ENCODE assay signal across 13 mouse cellular contexts in genomic region chr6:35353416-35353815, GRCm38 (mm10). TPM values are rescaled to one million over a fixed set of nuclear protein-coding genes. Genes with fewer than 3 reads are reported as not detected.
DNase-seq lines count a peak whose midpoint lies in the region; ATAC-seq and TF ChIP-seq lines count a peak whose summit lies in the region.
"Had no signal": no experiment of that assay in that cellular context is flagged by ENCODE, and none has a peak within 500 bp of the region (broad histone marks: within the 10 kb centered on the region; RNA-seq: fewer than 3 reads in every experiment).

No protein-coding gene starts in this region.

- no peaks in the 10 kb centered on the region for H3K79me2 ChIP-seq in myocyte (ENCODE audit: control insufficient read depth, insufficient read depth)

- no peak overlapping the region for H3K4me3 ChIP-seq in heart, embryonic 11.5 days (ENCODE audit: low read depth, low read length)
- H3K4me3 ChIP-seq in midbrain, embryonic 10.5 days = no peak overlapping the region; the same call in 1 of the 2 replicates
- H3K4me3 ChIP-seq in midbrain, postnatal 0 days (ENCODE audit: low read depth, low read length) = no peak overlapping the region
- peak overlapping the region; percentile 41 for H3K4me3 ChIP-seq in limb, embryonic 10.5 days
- H3K4me3 ChIP-seq in myocyte = no peak overlapping the region
- H3K4me3 ChIP-seq: heart, embryonic 15.5 days; lung, embryonic 15.5 days had no signal

- H3ac ChIP-seq in myocyte (ENCODE audit: control insufficient read depth, insufficient read length) = no peak overlapping the region

- no peak overlapping the region for H3K9ac ChIP-seq in heart, embryonic 11.5 days (ENCODE audit: low read depth, low read length)
- no peak overlapping the region for H3K9ac ChIP-seq in midbrain, postnatal 0 days (replicated peaks; ENCODE audit: low read length, poor library complexity, severe bottlenecking)
- H3K9ac ChIP-seq: heart, embryonic 15.5 days; lung, embryonic 15.5 days had no signal

- WGBS in heart, embryonic 11.5 days (ENCODE audit: insufficient replicate concordance) = 61% methylated on average over 5 of the region's 5 CpGs
- 55% methylated on average over 5 of the region's 5 CpGs for WGBS in midbrain, embryonic 10.5 days
- 71% methylated on average over 5 of the region's 5 CpGs for WGBS in midbrain, postnatal 0 days
- WGBS in limb, embryonic 10.5 days = 48% methylated on average over 5 of the region's 5 CpGs

- H3K9me3 ChIP-seq in heart, embryonic 11.5 days (replicated peaks; ENCODE audit: control insufficient read depth, low read length) = no peaks in the 10 kb centered on the region
- H3K9me3 ChIP-seq in midbrain, embryonic 10.5 days (replicated peaks) = no peaks in the 10 kb centered on the region
- H3K9me3 ChIP-seq in midbrain, postnatal 0 days (ENCODE audit: low read length) = no peaks in the 10 kb centered on the region
- no peaks in the 10 kb centered on the region for H3K9me3 ChIP-seq in limb, embryonic 10.5 days (replicated peaks)
- H3K9me3 ChIP-seq: heart, embryonic 15.5 days; lung, embryonic 15.5 days had no signal

- peak; percentile 31; the same call in 1 of the 2 replicates for ATAC-seq in heart, embryonic 11.5 days (replicated peaks; ENCODE audit: insufficient number of reproducible peaks, low FRiP score, low TSS enrichment)
- ATAC-seq in midbrain, postnatal 0 days (ENCODE audit: low FRiP score) = no peak
- no peak for ATAC-seq in cerebellum, adult (ENCODE audit: insufficient number of reproducible peaks, low FRiP score, low TSS enrichment)
- ATAC-seq: intestine, embryonic 16.5 days had no signal

- H3K27ac ChIP-seq in heart, embryonic 11.5 days (ENCODE audit: low read depth, low read length) = no peak overlapping the region
- H3K27ac ChIP-seq in midbrain, embryonic 10.5 days (replicated peaks) = peak overlapping the region; percentile 65; the same call in 1 of the 2 replicates
- no peak overlapping the region for H3K27ac ChIP-seq in midbrain, postnatal 0 days (ENCODE audit: low read depth, low read length)
- peak overlapping the region; percentile 93 for H3K27ac ChIP-seq in limb, embryonic 10.5 days
- H3K27ac ChIP-seq: heart, embryonic 15.5 days; lung, embryonic 15.5 days had no signal

- H3K4me2 ChIP-seq in heart, embryonic 11.5 days = peak overlapping the region; percentile 47
- H3K4me2 ChIP-seq in midbrain, postnatal 0 days (ENCODE audit: low read depth, low read length, poor library complexity, severe bottlenecking) = no peak overlapping the region
- peak overlapping the region; percentile 24 for H3K4me2 ChIP-seq in myocyte (ENCODE audit: low read depth)
- H3K4me2 ChIP-seq: heart, embryonic 15.5 days had no signal

- H3K4me1 ChIP-seq in heart, embryonic 11.5 days (ENCODE audit: control insufficient read depth, insufficient read depth, low read length) = peaks cover 3% of the 10 kb centered on the region; the same call in 1 of the 2 replicates
- peaks cover 21% of the 10 kb centered on the region for H3K4me1 ChIP-seq in midbrain, embryonic 10.5 days
- H3K4me1 ChIP-seq in midbrain, postnatal 0 days (ENCODE audit: insufficient read depth, low read length) = no peaks in the 10 kb centered on the region; the same call in 1 of the 2 replicates
- H3K4me1 ChIP-seq in limb, embryonic 10.5 days = peaks cover 53% of the 10 kb centered on the region

- TF ChIP-seq CTCF in midbrain, postnatal 0 days (IDR thresholded peaks at IDR 0.05) = no peak

- no peaks in the 10 kb centered on the region for H3K27me3 ChIP-seq in heart, embryonic 11.5 days (ENCODE audit: control insufficient read depth, insufficient read depth, low read length)
- no peaks in the 10 kb centered on the region for H3K27me3 ChIP-seq in midbrain, embryonic 10.5 days (ENCODE audit: low read depth, poor library complexity, severe bottlenecking)
- no peaks in the 10 kb centered on the region for H3K27me3 ChIP-seq in midbrain, postnatal 0 days (ENCODE audit: insufficient read depth, low read length)
- H3K27me3 ChIP-seq in limb, embryonic 10.5 days (ENCODE audit: low read depth, poor library complexity, severe bottlenecking) = no peaks in the 10 kb centered on the region
- no peaks in the 10 kb centered on the region for H3K27me3 ChIP-seq in myocyte (ENCODE audit: control insufficient read depth, insufficient read depth, insufficient read length)
- H3K27me3 ChIP-seq: heart, embryonic 15.5 days had no signal

- H3K36me3 ChIP-seq in heart, embryonic 11.5 days (ENCODE audit: control insufficient read depth, insufficient read depth, low read length) = no peaks in the 10 kb centered on the region
- no peaks in the 10 kb centered on the region for H3K36me3 ChIP-seq in midbrain, embryonic 10.5 days
- H3K36me3 ChIP-seq in midbrain, postnatal 0 days (ENCODE audit: insufficient read depth, low read length) = no peaks in the 10 kb centered on the region
- no peaks in the 10 kb centered on the region for H3K36me3 ChIP-seq in limb, embryonic 10.5 days
- no peaks in the 10 kb centered on the region for H3K36me3 ChIP-seq in myocyte (ENCODE audit: control insufficient read depth, insufficient read depth)
- H3K36me3 ChIP-seq: heart, embryonic 15.5 days; lung, embryonic 15.5 days had no signal

- no peak for TF ChIP-seq POLR2A in myocyte (IDR thresholded peaks at IDR 0.05; ENCODE audit: insufficient read length, low read depth)

- DNase-seq in heart, postnatal 10 days = no peak
- no peak for DNase-seq in midbrain, embryonic 10.5 days (ENCODE audit: low spot score)
- DNase-seq in midbrain, postnatal 0 days (ENCODE audit: low spot score) = no peak
- DNase-seq in limb, embryonic 10.5 days (ENCODE audit: low spot score) = no peak
- DNase-seq in thymus, adult 18-20 months = no peak
- DNase-seq: adrenal gland, postnatal 36 days; kidney, postnatal 14 days had no signal

- intact Hi-C loops in heart, postnatal 10 days (cut with DNase I) = no loop called here

TF ChIP-seq in myocyte, 11 proteins besides CTCF, POLR2A, EP300 and RAD21:
- TF ChIP-seq REST (IDR thresholded peaks at IDR 0.05; ENCODE audit: insufficient read depth, insufficient read length) (no peak), TCF3 (IDR thresholded peaks at IDR 0.05; ENCODE audit: insufficient read length, low read depth) (no peak), CEBPB (IDR thresholded peaks at IDR 0.05; ENCODE audit: insufficient read depth, poor library complexity, severe bottlenecking) (no peak), SRF (IDR thresholded peaks at IDR 0.05; ENCODE audit: control insufficient read depth, insufficient read length, low read depth) (no peak), TCF12 (IDR thresholded peaks at IDR 0.05; ENCODE audit: insufficient read depth, poor library complexity, severe bottlenecking) (no peak), MAX (IDR thresholded peaks at IDR 0.05; ENCODE audit: low read depth) (no peak), POLR2AphosphoS2 (IDR thresholded peaks at IDR 0.05; ENCODE audit: insufficient read length, low read depth) (no peak), E2F4 (IDR thresholded peaks at IDR 0.05; ENCODE audit: insufficient read depth) (no peak)

RNA-seq across cellular contexts. Expression of gene Fam180a, which starts 27.5 kb away (rescaled TPM):
- polyA plus RNA-seq in heart, embryonic 11.5 days (2014; fragmentation: Nextera tagmentation; extraction: Ambion mirVana) = 0.16 and 0.31 TPM in 2 replicates
- total RNA-seq in heart, postnatal 10 days (2021) = 1 to 10 TPM in 1 of 2 experiments, under 1 TPM in 1; 0.74 to 1.3 TPM
- not detected in 2 replicates for polyA plus RNA-seq in midbrain, embryonic 10.5 days (2016; fragmentation: Nextera tagmentation; extraction: Ambion mirVana)
- 4.2 and 7.3 TPM in 2 replicates for total RNA-seq in midbrain, postnatal 0 days (2014; rRNA removed)
- 4.6 and 5.6 TPM in 2 replicates for polyA plus RNA-seq in midbrain, postnatal 0 days (2015; fragmentation: Nextera tagmentation; extraction: Ambion mirVana)
- polyA plus RNA-seq in limb, embryonic 10.5 days (2016; fragmentation: Nextera tagmentation; extraction: Ambion mirVana) = not detected in 2 replicates
- 0.04 TPM for polyA plus RNA-seq in myocyte (2012; fragmentation: generic; extraction: Trizol)

RNA-seq across cellular contexts. Expression of gene Slc13a4, which starts 45.5 kb away (rescaled TPM):
- 2.4 and 2.7 TPM in 2 replicates for polyA plus RNA-seq in heart, embryonic 11.5 days (2014; fragmentation: Nextera tagmentation; extraction: Ambion mirVana)
- under 1 TPM; 0.12 TPM for total RNA-seq in heart, postnatal 10 days (2021)
- 0.16 and 0.37 TPM in 2 replicates for polyA plus RNA-seq in midbrain, embryonic 10.5 days (2016; fragmentation: Nextera tagmentation; extraction: Ambion mirVana)
- 17.2 and 19.6 TPM in 2 replicates for total RNA-seq in midbrain, postnatal 0 days (2014; rRNA removed)
- polyA plus RNA-seq in midbrain, postnatal 0 days (2015; fragmentation: Nextera tagmentation; extraction: Ambion mirVana) = 13.6 and 14.3 TPM in 2 replicates
- 0.38 and 0.40 TPM in 2 replicates for polyA plus RNA-seq in limb, embryonic 10.5 days (2016; fragmentation: Nextera tagmentation; extraction: Ambion mirVana)
- polyA plus RNA-seq in myocyte (2012; fragmentation: generic; extraction: Trizol) = 0.04 TPM

Comparison
In these comparisons a context has a peak if more than half of its experiments do, and no peak if none do; other contexts are left out.
1. H3K27ac ChIP-seq: peak in midbrain, embryonic 10.5 days (single experiment) and limb, embryonic 10.5 days (single experiment); none in heart, embryonic 11.5 days (single experiment) and midbrain, postnatal 0 days (single experiment).